Mouse (Mus musculus): ENCODE measurements around the gene Mocs3.

The Mocs3 gene

DNA sequence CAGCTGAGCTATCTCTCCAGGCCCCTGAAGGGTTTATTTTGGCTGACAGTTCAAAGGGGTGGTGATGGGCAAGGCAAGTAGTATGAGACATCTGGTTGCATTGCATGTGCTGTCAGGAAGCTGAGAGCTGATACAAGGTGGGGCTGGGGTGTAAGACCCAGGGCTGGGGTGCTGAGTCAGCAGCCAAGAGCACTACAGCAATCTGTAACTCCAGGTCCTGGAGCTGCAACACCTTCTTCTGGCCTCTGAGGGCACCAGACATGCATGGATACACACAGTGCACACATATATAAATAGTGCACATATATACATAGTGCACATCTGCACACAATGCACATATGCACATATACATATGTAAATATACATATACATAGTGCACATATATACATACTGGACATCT, 12.4 kb downstream of the Mocs3 start:
- DNase-seq (ENCODE audit: low spot score in 2 of 2): no peak

DNA sequence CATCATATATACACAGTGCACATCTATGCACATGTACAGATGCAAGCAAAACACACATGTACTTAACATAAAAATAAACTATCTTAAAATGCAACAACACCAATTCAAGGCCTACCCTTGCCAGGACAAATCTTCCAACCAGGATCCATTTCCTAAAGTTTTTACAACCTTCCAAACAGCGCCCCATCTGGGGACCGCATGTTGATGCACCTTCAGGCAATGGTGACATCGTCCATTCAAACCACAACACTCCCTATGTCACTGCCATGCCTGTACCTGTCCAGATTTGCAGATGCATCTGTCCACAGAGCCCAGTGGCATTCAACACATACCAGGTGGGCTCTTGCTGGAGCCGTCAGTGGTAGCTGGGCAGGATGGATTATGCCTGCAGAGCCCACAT, 12.9 kb downstream of the Mocs3 start:
- DNase-seq (ENCODE audit: low spot score in 2 of 2): no peak

DNA sequence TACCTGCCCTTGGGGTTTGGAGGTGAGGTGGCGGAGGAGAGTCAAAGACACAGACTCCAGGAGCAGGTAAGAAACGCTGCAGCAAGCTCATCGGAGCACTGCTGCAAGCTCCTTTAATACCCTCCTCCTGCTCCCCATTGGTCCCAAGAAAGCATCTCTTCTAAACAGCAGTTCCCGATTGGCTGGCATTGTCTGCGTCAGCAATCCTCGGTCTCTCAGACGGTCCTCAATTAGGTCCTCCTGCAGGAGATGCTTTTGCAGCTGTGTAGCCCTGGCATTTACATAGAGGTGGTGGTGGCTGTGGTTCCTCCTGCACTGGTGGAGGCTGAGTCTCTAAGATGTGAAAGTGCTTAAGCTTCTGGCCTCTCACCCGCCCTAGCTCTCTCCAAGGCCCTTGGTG, 15.1 kb downstream of the Mocs3 start:
- DNase-seq (ENCODE audit: low spot score in 2 of 2): no peak

DNA sequence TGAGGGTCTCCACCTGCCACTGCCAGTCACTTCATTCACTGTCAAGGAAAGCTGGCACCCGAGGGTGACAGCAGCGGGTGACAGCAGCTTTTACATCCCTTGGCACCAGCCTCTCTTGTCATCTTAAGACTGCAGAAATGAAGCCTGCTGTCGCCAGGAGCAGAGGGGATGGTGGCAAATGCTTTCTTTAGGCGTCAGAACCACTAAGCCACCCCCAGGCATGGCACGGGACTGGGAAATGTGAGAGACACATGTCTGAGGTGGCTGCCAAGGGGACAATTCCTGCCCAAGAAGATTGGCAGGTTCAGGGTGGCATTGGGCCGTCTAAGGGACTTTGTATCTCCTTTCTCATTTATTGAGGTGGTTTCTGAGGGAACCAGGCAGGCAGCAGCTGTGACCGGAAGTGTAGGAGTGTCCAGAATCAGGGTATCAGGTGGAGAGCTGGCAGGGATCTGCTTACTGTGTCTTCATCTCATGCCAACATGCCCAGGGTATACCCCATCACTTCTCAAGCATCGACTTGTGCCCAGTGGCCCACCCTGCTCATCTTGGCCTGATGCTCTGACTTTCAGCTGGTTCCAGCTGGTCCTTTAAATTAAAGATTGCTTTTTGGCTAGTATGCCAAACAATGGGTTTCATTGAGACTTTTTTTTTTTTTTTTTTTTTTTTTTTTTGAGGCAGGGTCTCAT, 17.9 kb downstream of the Mocs3 start:
- no peak for DNase-seq (ENCODE audit: low spot score in 2 of 2)

DNA sequence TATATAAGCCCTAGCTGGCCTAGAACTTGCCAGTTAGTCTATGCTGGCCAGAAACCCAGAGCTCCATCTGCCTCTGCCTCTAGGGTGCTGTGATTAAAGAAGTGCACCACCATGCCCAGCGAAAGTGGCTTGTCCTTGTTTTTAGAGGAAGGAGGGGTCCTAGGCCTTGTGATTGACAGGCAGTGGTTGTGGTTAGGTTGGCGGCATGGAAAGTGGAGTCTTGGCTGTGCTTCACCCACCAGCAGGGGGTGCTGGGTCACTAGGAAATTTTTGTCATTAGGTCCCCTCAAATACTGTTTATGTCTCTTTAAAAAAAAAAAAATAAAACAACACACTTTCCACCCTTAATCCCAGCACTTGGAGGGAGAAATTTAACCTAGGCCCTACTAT, 18.4 kb downstream of the Mocs3 start:
- peak; percentile 18 to 37 for DNase-seq (ENCODE audit: low spot score in 2 of 2)

DNA sequence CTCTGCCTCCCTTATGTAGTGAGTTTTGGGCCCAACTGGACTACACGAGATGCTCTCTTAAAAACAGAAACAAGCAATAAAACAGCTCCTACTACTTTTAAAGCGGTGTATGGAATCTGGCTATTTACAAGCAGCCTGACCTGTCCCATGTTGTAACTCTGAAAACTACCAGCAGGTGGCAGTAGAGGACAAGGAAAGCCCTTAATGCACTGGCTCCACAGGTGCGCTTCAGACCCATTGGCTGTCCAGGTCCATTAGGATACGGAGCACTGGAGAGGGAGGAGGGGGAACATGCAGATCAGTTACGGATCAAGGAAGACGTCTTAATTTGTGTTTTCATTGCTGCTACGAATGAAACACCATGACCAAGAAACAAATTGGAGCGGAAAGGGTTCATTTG, 19.8 kb downstream of the Mocs3 start:
- peak; percentile 79 to 84 for DNase-seq (ENCODE audit: low spot score in 2 of 2)

DNA sequence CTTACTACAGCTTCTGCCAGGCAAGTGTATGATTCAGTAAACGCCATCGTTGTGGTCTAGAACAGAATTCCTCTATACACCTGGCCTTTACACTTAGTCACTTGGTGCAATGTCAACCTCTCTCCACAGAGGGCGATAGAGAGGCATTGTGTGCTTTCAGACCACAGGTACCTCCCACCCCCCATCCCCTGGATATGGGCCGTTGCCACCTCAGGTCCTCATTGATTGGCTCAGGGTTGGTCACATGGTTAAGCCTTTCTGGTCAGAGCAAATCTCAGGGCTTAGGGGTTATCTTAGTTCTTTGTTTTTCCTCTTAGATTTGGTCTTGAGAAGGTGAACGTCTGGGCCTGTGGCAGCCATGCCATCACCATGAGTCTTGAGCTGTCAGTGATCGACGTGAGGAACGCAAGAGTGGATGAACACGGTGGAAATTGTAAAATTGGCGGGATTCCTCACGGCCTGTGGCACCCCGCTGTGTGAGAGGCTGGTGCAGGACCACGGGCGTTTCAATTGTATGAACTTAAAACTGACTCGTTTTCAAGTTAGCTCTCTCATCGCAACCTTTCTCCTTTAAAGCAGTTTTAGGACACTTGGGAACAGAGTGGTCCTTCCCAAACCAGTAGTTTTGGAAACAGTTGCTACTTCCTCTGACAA, 22.3 kb downstream of the Mocs3 start:
- peak; percentile 30 to 43 for DNase-seq (ENCODE audit: low spot score in 2 of 2)

DNA sequence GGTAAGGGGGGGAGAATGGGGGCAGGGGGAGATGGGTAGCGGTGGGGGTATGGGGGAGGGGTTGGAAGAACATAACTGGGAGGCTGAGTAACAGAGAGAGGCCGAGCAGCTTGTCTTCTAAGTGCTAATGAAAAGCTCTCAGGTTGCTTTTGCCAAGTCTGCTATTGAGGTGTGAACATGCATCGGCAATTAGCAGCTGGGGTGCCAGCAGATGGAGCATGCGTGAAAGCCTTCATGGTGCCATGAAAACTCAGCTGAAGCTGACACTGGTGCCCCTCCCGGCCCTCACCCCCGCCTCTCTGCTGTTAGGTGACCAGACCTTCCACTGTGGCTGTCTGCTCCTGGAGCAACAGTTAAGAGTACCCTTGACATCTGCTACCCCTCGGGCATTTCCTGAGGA, 23.4 kb downstream of the Mocs3 start:
- DNase-seq (ENCODE audit: low spot score in 2 of 2): no peak

DNA sequence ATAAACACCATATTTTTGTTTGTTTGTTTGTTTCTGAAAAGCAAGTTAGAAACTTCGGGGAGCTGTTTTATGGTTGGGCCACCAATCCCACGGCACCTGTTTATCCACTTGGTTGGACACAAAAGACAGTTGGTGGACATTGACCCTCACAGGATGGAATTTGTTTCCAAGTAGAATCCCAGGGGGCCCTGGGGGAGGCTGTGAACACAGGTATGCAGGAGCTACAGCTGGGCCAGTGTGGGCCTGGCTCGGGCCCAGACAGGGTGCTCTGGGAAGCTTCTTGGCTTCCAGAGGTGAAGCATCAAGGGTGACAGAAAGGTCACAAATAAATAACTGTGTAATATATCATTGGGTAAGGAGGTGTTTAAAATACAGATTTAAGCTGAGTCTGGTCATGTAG, 26.1 kb downstream of the Mocs3 start:
- no peak for DNase-seq (ENCODE audit: low spot score in 2 of 2)

DNA sequence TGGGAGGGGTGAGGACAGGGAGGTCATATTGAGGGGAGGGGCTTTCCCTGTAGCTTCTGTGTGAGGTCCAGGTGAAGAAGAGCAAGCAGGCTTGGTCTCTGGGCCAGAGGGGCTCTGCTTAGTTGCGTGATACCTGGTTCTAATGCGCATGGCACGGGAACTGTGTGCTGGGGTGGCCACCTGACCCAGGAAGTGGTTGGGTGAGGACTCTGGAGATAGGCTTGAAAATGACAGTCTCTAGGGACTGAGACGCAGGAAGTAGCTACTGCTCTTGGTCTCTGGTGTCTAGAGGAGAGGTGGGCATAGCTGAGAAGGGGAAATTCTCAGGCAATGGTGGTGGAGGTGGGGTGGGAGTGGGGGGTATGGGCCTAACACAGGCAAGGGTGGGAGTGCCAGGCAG, 26.8 kb downstream of the Mocs3 start:
- DNase-seq (ENCODE audit: low spot score in 2 of 2): peak in 1 of 2 experiments; percentile 28

DNA sequence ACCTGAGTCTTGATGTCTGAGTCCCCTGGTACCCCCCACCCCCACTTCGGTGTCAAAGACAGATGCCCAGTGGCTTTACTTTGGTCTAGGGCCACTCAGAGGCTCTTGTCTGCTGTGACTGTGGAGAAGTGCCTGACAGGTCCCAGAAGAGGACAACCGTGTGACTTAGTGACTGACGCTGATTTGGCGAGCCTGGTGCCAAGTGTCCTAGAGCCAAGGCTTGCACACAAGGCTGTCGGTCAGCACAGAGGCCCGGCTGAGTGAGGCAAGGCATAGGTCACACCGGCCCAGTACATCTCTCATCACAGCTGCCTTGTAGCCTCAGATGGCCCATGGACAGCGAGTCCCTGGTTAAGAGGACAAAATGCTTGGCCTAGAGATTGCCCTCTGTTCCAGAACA, 28.6 kb downstream of the Mocs3 start:
- no peak for DNase-seq (ENCODE audit: low spot score in 2 of 2)

DNA sequence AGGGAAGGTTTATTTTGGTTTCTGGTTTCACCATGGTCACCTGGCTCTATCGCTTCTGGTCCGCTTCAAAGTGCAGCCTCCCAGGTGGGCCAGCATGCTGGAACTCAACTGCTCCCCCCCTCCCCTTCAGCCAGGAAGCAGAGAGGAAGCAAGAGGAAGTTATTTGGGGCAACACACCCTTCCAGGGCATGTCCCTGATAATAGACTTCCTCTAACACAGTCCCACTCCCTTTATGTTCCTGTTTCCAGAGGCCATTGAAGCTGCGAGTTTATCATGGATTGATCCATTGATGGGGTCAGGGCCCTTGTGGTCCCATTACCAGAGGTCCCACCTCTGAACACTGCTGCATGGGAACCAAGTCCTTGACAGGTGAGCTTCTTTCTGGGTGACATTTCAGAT, 29.7 kb downstream of the Mocs3 start:
- DNase-seq (ENCODE audit: low spot score in 2 of 2): no peak

DNA sequence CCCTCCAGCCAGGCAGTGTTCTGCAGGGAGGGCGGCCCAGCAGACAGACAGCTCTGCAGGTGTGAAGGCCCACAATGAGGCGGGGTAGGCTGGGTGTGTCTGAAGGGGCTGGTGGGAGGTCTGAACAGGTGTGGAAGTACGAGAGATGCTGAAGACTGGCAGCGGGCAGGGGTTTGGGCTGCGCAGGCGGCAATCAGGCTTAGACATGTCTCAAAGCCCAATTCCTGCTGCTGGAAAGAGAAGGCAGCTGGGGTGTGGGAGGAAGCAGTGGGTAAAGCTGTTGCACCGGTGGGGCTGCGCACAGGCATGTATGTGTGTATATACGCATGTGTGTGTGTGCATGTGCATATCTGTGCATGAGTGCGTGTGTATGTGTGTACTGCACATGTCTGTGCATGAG, 30.5 kb downstream of the Mocs3 start:
- no peak for DNase-seq (ENCODE audit: low spot score in 2 of 2)

DNA sequence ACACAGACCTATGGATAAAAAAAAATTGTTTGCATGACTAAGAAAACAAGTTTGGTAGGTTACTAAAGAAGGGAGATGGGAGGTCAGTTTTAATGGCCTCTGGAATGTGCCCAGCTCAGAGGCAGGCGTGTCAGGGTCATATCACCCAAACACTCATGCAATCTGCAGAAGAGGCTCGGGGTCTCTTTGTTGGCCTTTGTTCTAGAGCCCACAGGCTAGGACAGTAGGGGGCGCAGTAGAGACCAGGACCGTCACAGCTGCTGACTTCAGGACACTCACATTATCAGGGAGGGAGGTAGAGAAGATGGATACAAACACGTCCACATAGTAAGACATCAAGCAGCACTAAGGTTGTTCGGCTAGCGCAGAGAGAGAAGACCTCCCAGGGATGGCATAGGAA, 37.6 kb downstream of the Mocs3 start:
- no peak for DNase-seq (ENCODE audit: low spot score in 2 of 2)

DNA sequence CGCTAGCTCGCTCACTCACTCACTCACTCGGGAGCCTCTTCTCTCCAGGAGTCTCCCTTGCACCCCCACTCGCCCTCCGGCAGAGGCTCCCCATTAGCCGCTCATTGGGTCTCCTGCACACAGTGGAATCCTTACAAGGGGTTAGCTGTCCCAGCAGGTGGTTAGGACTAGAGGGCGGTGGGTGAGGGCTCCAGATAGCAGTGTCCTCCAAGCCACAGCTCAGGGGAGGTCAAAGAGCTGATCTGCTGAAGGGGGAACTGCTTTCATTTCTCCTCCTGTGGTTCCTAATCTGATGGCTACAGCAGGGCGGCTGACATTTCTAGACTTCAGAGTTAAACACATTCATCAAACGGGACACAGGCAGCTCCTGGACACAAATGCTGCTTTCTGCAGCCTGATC, 43.0 kb downstream of the Mocs3 start:
- DNase-seq (ENCODE audit: low spot score in 2 of 2): no peak

DNA sequence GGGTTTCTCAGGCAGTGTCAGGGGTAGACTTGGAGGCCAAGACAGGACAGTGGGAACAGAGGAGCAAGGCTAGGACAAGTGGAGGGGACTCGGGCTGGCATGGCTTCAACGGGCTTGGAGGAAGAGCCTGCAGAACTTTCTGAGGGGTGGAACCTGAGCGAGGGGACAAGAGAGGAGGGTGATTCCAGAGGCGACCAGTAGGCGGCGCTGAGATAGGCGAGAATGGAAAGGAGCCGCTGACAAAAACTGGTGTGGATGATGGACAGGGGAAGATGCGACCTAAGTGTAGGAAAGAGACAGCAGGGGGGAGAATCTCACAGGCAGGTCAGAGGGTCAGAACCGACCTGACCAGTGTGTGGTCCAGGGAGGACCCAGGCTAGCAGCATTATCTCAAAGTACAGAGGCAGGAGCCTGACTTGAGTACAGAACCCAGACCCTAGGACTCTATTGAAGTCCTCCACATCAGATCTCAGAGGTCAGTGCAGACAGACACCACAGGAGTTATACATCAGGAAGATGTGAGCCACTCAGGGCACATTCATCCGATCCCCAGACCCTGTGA, 44.0 kb downstream of the Mocs3 start:
- DNase-seq (ENCODE audit: low spot score in 2 of 2): peak; percentile 57 to 66

DNA sequence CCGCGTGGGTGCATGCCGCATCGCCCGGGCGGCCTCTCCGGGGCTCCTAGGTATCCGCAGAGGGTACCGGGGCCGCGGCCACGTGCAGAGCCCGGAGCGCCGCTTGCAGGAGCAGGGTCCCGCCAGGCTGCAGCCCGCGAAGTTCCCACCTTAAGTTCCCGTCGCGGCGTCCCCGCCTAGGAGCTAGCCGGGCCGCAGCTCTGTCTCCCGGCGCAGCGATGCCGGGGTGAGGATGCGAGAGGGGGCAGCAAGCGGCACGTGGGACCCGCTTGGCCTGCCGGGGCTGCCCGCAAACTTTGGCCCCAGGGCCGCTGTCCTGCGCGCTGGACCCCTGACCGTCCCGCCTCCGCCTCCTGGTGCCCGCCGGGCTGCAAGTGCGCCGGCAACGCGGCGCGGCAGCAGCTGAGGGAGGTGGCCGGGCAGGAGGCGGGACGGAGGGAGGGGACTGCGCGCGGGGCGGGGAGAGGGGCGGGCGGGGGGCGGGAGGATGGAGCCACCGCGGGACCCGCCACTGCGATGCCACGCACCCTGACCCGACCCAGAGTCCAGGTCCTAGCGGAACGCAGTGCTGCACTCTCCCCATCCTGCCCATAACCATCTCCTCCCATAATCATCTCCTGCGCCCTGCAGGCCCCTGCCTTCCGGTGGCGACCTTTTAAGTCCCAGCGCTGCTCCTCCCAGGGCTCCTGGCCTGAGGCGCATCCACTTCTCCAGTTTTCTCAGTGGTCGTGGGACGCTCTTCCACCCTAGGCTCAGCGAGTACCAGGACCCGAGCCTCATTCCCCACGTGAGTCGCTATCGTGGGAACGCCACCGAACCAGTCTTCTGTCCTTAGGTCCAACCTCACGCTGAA, 50.5 kb downstream of the Mocs3 start:
- DNase-seq (ENCODE audit: low spot score in 2 of 2): no peak

DNA sequence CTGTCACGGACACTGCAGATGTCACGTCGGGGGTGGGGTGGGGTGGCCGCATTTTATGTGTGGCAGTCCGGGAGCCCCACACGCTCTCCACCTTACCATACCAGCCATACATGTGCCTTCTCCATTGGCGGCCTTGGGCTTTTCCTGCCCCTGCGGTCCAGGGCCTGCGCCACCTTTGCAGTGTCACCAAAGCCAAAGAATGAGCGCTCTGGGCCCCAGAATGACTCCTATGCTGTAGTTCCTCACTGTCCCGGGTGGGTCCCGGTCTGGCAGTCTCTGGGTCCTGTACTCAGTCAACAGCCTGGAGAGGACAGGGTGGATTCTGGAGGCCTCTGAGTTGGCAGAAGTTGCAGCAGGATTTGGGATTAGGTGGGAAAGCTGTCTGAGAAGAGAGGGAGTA, 51.2 kb downstream of the Mocs3 start, which contains the start of gene Kcng1:
Gene Kcng1 (minus strand): TSS at position 155 of the 400 bp plus-strand sequence.
- DNase-seq (ENCODE audit: low spot score in 2 of 2): no peak
